Mouse (Mus musculus) neural tube, embryonic 14.5 days (tissue): ENCODE measurements at regions not wholly inside any gene's neighbourhood (a gene's known extent, or its start where the extent isn't known, plus 50 kb on each side); places are given as distances from the start of the nearest gene placed in this dataset.

Experiments
- ATAC-seq: fragments of 200-750 bp; cut with Nextera tagmentation; 2 replicates; pipeline ENCODE4 v1.8.0; 2017; ENCODE audit warnings: low read depth, mild to moderate bottlenecking, moderate TSS enrichment, moderate library complexity
- H3K27ac ChIP-seq: fragments of 300-500 bp; sonication (generic); 2 replicates; pipeline ENCODE4 v1.5.1; 2014; ENCODE audit warnings: low read depth, mild to moderate bottlenecking, control low read depth, low read length, moderate library complexity, mixed read lengths
- H3K27me3 ChIP-seq: fragments of 300-500 bp; sonication (generic); 2 replicates; pipeline ENCODE4 v1.6.1; 2014; ENCODE audit warnings: low read length; ENCODE audit not compliant: control insufficient read depth, insufficient read depth
- H3K36me3 ChIP-seq: fragments of 300-500 bp; sonication (generic); 2 replicates; pipeline ENCODE4 v1.6.1; 2014; ENCODE audit warnings: low read length, mixed read lengths; ENCODE audit not compliant: control insufficient read depth, insufficient read depth
- H3K4me1 ChIP-seq: fragments of 300-500 bp; sonication (generic); 2 replicates; pipeline ENCODE4 v1.6.1; 2014; ENCODE audit warnings: low read length; ENCODE audit not compliant: control insufficient read depth, insufficient read depth
- H3K4me2 ChIP-seq: fragments of 300-500 bp; sonication (generic); 2 replicates; pipeline ENCODE4 v1.6.1; 2014; ENCODE audit warnings: mild to moderate bottlenecking, low read depth, low read length, control low read depth
- H3K4me3 ChIP-seq: fragments of 300-500 bp; sonication (generic); 2 replicates; pipeline ENCODE4 v1.5.1; 2014; ENCODE audit warnings: low read depth, low read length, control low read depth, mixed read lengths
- H3K9ac ChIP-seq: fragments of 300-500 bp; sonication (generic); replicated peaks from 2 replicates; pipeline ENCODE4 v1.6.1; 2014; ENCODE audit warnings: low read depth, mild to moderate bottlenecking, control low read depth, low read length, mixed read lengths
- H3K9me3 ChIP-seq: fragments of 300-500 bp; sonication (generic); 2 replicates; pipeline ENCODE4 v1.6.1; 2016; ENCODE audit warnings: low read length; ENCODE audit not compliant: control insufficient read depth
- WGBS: fragments of 180-500 bp; shearing (Covaris S2); extraction: QIAGEN DNeasy Blood & Tissue Kit; methylation state at CpG from one replicate; pipeline ENCODE4 v1.1.7; 2014; 5-methylcytosine and 5-hydroxymethylcytosine counted together

DNA sequence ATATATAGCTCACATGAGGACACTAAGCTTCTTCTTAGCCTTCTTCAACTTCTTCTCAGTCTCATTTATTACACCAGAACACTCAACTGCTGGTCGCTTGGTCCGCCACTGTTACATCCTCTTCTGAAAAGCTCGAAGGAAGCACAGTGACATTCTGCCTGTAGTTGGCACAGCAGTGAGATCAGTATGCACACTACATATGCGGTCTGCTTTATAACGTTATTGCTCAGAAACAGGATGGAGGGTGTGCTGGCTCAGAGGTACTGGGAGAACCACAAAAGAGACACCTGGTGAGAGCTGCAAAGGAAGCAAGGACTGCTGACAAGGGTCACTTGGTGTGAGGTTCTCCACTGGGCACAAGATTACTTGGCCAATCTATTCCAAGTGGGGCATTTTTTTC, 179.5 kb downstream of the Ets1 start:
- Histone ChIP-seq H3K9ac (no peak overlapping the region), H3K27ac (no peak overlapping the region), H3K4me1 (no peaks in the 10 kb centered on the region), H3K36me3 (no peaks in the 10 kb centered on the region), H3K4me3 (no peak overlapping the region), H3K27me3 (no peaks in the 10 kb centered on the region), H3K9me3 (no peaks in the 10 kb centered on the region), H3K4me2 (no peak overlapping the region)
- 87% methylated on average over 5 of the region's 5 CpGs for whole genome bisulfite sequencing
- no peak for ATAC-seq

- H3K4me2 ChIP-seq = no peak overlapping the region
- 81% methylated on average over 9 of the region's 9 CpGs for WGBS
- H3K27ac ChIP-seq = no peak overlapping the region
- H3K4me1 ChIP-seq = no peaks in the 10 kb centered on the region
- H3K4me3 ChIP-seq = no peak overlapping the region
- no peaks in the 10 kb centered on the region for H3K9me3 ChIP-seq
- no peak for ATAC-seq
- no peak overlapping the region for H3K9ac ChIP-seq
- no peaks in the 10 kb centered on the region for H3K36me3 ChIP-seq
- H3K27me3 ChIP-seq = no peaks in the 10 kb centered on the region
Measured at GRCm38 (mm10) chr9:32816649-32817425, 180.8 kb downstream of the Ets1 start.

- Histone ChIP-seq H3K27me3 (no peaks in the 10 kb centered on the region), H3K9me3 (no peaks in the 10 kb centered on the region), H3K4me3 (no peak overlapping the region), H3K36me3 (no peaks in the 10 kb centered on the region), H3K4me2 (no peak overlapping the region), H3K9ac (no peak overlapping the region), H3K27ac (no peak overlapping the region), H3K4me1 (no peaks in the 10 kb centered on the region)
- ATAC-seq = no peak
- 42% methylated on average over 7 of the region's 7 CpGs for WGBS
Measured at GRCm38 (mm10) chr9:32817442-32818358, 181.7 kb downstream of the Ets1 start.

DNA sequence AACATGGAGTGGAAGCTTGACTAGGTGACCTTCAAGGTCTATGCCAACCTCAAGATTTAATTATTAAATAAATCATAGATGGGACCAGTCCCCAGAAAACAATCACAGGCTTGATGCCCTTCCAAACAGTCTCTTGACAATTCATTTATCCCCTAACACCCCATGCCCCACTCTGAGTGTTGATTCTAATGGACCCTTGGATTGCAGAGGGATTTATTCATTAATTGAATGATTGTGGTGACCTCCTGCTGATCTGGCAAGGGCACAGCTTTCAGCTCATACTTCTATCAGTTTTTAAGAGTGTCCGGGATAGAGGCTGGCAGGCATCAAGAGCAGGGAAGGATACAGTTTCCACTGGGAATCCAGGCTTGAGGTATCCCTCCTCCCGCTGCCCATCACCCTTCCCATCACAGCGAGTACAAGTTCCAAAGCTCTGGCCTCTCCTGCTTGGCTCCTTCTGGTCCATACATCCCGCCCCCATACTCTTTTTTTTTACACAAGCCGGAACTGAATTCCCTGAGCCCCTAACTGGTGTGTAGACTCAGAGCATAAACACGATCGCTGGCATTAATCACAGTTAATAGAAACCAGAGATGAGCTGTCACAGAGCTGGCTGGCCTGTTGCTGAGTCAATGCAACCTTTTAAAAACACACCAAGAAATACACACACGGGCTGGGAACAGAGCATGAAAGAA, 187.6 kb downstream of the Ets1 start:
- no peak for ATAC-seq
- Histone ChIP-seq H3K9me3 (no peaks in the 10 kb centered on the region), H3K36me3 (no peaks in the 10 kb centered on the region), H3K4me1 (no peaks in the 10 kb centered on the region), H3K4me3 (no peak overlapping the region), H3K27ac (no peak overlapping the region), H3K9ac (no peak overlapping the region), H3K4me2 (no peak overlapping the region), H3K27me3 (no peaks in the 10 kb centered on the region)
- WGBS = 53% methylated on average over 8 of the region's 8 CpGs

DNA sequence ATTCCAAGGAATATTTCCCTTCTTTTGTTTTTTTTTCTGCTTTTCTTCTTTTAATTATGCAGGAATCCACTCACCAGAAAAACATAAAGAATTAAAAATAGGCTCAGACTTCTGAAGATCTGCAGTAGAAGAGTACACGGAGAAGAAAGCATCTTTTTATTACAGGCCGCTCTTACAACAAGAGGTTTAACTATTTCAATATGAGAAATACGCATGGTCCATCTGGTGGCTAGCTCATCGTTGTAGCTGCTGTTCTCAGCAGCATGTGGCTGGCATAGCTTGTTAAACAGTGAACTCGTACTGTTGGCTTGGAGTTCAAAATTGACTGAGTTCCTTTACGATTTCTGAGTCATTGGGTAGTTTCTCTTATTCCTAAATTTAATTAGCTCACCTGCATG, 188.1 kb downstream of the Ets1 start:
- Histone ChIP-seq H3K4me2 (no peak overlapping the region), H3K27me3 (no peaks in the 10 kb centered on the region), H3K36me3 (no peaks in the 10 kb centered on the region), H3K4me1 (no peaks in the 10 kb centered on the region), H3K4me3 (no peak overlapping the region), H3K9ac (no peak overlapping the region), H3K9me3 (no peaks in the 10 kb centered on the region), H3K27ac (no peak overlapping the region)
- no peak for ATAC-seq
- WGBS = 74% methylated on average over 6 of the region's 6 CpGs

DNA sequence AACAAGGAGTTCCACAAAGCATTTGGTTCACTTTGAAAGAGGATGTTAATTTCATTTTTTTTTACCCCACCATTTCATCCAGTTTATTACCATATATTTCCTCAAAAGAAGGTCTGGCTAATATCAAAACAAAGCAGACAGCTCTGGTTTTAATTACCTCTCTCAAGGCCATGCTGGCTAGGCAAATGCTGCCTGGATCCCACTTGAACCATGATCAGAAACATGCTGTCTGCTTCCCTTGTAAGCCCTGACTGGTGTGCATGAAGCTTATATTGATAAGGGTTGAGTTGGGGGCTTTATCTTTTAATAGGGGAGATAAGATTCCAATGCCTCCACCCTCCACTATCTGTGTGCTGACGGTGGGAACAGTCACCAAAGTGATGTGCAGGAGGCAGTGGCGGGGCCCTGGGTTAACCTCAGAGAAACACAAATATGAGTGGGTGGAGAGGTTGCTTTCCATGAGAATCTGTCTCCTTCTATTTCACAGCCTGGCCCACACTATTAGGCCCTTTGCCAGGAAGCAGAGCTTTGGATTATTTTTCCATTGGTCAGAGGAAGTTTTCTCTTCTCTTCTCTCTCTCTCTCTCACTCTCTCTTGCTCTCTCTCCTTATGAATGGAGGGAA, 194.4 kb downstream of the Ets1 start:
- H3K27ac ChIP-seq = no peak overlapping the region
- no peak overlapping the region for H3K4me3 ChIP-seq
- ATAC-seq = no peak
- no peaks in the 10 kb centered on the region for H3K9me3 ChIP-seq
- H3K27me3 ChIP-seq = no peaks in the 10 kb centered on the region
- no peaks in the 10 kb centered on the region for H3K4me1 ChIP-seq
- no peak overlapping the region for H3K9ac ChIP-seq
- H3K4me2 ChIP-seq = no peak overlapping the region
- 65% methylated on average over 2 of the region's 2 CpGs for WGBS
- no peaks in the 10 kb centered on the region for H3K36me3 ChIP-seq

DNA sequence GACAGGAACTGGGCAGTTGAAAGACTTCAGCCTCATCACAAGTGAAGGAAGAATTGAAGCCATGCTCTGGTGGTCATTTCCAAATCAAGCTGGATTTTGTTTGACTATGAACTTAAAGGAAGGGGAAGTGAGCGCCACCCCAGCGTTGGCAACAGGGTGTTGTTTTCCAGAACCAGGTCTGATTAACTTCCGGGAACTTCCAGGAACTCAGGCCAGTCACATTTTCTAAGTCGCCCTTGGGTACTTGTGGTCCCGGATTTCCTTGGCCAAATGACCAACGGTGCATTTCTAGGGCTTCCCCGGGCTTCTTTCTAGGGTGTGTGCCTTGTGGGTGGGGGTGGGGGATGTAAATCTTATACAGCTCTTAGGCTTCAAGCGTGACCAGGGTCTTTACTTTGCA, 197.4 kb downstream of the Ets1 start:
- Histone ChIP-seq H3K27ac (no peak overlapping the region), H3K9ac (no peak overlapping the region), H3K36me3 (no peaks in the 10 kb centered on the region), H3K4me1 (no peaks in the 10 kb centered on the region), H3K27me3 (no peaks in the 10 kb centered on the region), H3K4me2 (no peak overlapping the region), H3K4me3 (no peak overlapping the region), H3K9me3 (no peaks in the 10 kb centered on the region)
- ATAC-seq = no peak
- WGBS = 89% methylated on average over 8 of the region's 8 CpGs

- ATAC-seq = no peak
- no peak overlapping the region for H3K4me3 ChIP-seq
- no peaks in the 10 kb centered on the region for H3K27me3 ChIP-seq
- no peak overlapping the region for H3K9ac ChIP-seq
- 32% methylated on average over 13 of the region's 13 CpGs for WGBS
- H3K4me1 ChIP-seq = no peaks in the 10 kb centered on the region
- no peaks in the 10 kb centered on the region for H3K36me3 ChIP-seq
- no peaks in the 10 kb centered on the region for H3K9me3 ChIP-seq
- H3K27ac ChIP-seq = no peak overlapping the region
- H3K4me2 ChIP-seq = no peak overlapping the region
Measured at GRCm38 (mm10) chr9:32834751-32835625, 199.0 kb downstream of the Ets1 start.
